Mouse (Mus musculus) ES-E14 (cell line): ENCODE measurements at regions not wholly inside any gene's neighbourhood (a gene's known extent, or its start where the extent isn't known, plus 50 kb on each side); places are given as distances from the start of the nearest gene placed in this dataset.

ENCODE experiments used
- CHD2 ChIP-seq: IDR thresholded peaks from 2 replicates; pipeline ENCODE4 v1.6.1; 2014; ENCODE audit warnings: mild to moderate bottlenecking, low read depth, low read length, inconsistent platforms
- HCFC1 ChIP-seq: IDR thresholded peaks from 2 replicates; pipeline ENCODE4 v1.6.1; 2012; ENCODE audit warnings: low read length, inconsistent platforms, borderline replicate concordance; ENCODE audit not compliant: insufficient read depth
- MAFK ChIP-seq: IDR thresholded peaks from 2 replicates; pipeline ENCODE4 v1.6.1; 2014; ENCODE audit warnings: mild to moderate bottlenecking, low read depth, low read length, inconsistent platforms; ENCODE audit not compliant: insufficient read depth
- ZC3H11A ChIP-seq: IDR thresholded peaks from 2 replicates; pipeline ENCODE4 v1.6.1; 2012; ENCODE audit warnings: low read depth, mild to moderate bottlenecking, inconsistent platforms, low read length, borderline replicate concordance
- ZNF384 ChIP-seq: IDR thresholded peaks from 2 replicates; pipeline ENCODE4 v1.6.1; 2012; ENCODE audit warnings: low read depth, low read length, inconsistent platforms

GRCm38 (mm10) chr14:24586133-24586908, 99.4 kb downstream of the Rps24 start:
- no peak for TF ChIP-seq CHD2
- TF ChIP-seq HCFC1 = no peak
- no peak for TF ChIP-seq MAFK
- no peak for TF ChIP-seq ZC3H11A
- TF ChIP-seq ZNF384 = no peak
